Mouse (Mus musculus): ENCODE results near the gene Cxcl14. TPM values are rescaled to one million over a fixed set of nuclear protein-coding genes. Genes with fewer than 3 reads are reported as not detected.

The Cxcl14 gene
- total and polyA plus RNA-seq, 3 experiments, result not detected

DNA sequence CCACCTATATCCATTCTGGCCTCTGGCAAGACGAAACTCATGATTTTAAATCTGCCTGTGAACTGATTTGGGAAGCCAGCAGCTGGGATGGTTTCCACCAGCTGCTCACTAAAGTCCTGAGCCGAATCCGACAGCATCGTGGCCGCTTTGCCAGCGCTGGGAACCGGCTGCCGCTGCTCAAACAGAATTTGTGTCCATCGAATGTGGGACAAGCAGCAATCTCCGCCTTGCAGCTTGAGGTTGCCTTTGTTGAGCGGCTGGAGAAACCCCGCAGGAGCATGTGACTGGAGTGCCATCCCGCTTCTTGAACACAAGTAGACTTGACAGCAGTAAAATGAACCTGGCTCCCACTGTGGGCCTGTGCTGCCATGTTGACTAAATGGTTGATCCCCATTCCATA, 13.0 kb downstream of the Cxcl14 start:
- DNase-seq (ENCODE audit: low read depth, low spot score), result no peak
- TF ChIP-seq MYC (IDR thresholded peaks at IDR 0.05; ENCODE audit: low read depth, low read length) (no peak), POLR2AphosphoS2 (IDR thresholded peaks at IDR 0.05; ENCODE audit: low read length) (no peak), ETS1 (IDR thresholded peaks at IDR 0.05; ENCODE audit: low read depth, low read length) (no peak), MYB (IDR thresholded peaks at IDR 0.05; ENCODE audit: low read depth, low read length) (no peak), TCF12 (IDR thresholded peaks at IDR 0.05; ENCODE audit: low read depth, low read length) (no peak), POLR2AphosphoS5 (IDR thresholded peaks at IDR 0.05; ENCODE audit: borderline replicate concordance, low read depth, low read length) (no peak), EP300 (IDR thresholded peaks at IDR 0.05; ENCODE audit: low read depth in 1 of 2, low read length in 2 of 2) (no peak), TAL1 (IDR thresholded peaks at IDR 0.05; ENCODE audit: low read length) (no peak), RCOR1 (IDR thresholded peaks at IDR 0.05; ENCODE audit: low read depth, low read length) (no peak), ZMIZ1 (IDR thresholded peaks at IDR 0.05; ENCODE audit: low read depth, low read length) (no peak), TBP (IDR thresholded peaks at IDR 0.05; ENCODE audit: low read depth, low read length) (no peak), POLR2A (IDR thresholded peaks at IDR 0.05; ENCODE audit: control insufficient read depth in 1 of 2, insufficient read depth in 1 of 2, low read depth in 1 of 2, low read length in 2 of 2, poor library complexity in 1 of 2) (no peak), MAZ (IDR thresholded peaks at IDR 0.05; ENCODE audit: low read depth, low read length) (no peak), MXI1 (IDR thresholded peaks at IDR 0.05; ENCODE audit: low read depth, low read length) (no peak), MAFK (IDR thresholded peaks at IDR 0.05; ENCODE audit: borderline replicate concordance, low read depth, low read length) (no peak), SIN3A (IDR thresholded peaks at IDR 0.05; ENCODE audit: low read length) (no peak)
- no peak overlapping the region for H3K9ac ChIP-seq (ENCODE audit: control insufficient read depth, low read depth, low read length, poor library complexity, severe bottlenecking)
- H3K4me1 ChIP-seq (ENCODE audit: control insufficient read depth in 1 of 2, insufficient read depth in 2 of 2, low read length in 2 of 2), result no peaks in the 10 kb centered on the region
- no peak overlapping the region for H3K27ac ChIP-seq (ENCODE audit: control insufficient read depth, low read depth, low read length)
- no peaks in the 10 kb centered on the region for H3K9me3 ChIP-seq (replicated peaks; ENCODE audit: insufficient read depth, low read length)
- no peaks in the 10 kb centered on the region for H3K27me3 ChIP-seq (ENCODE audit: control insufficient read depth in 1 of 2, insufficient read depth in 2 of 2, low read length in 2 of 2)
- H3K79me2 ChIP-seq (ENCODE audit: control insufficient read depth, insufficient read depth, low read length, poor library complexity), result no peaks in the 10 kb centered on the region
- H3K36me3 ChIP-seq (ENCODE audit: control insufficient read depth in 1 of 2, insufficient read depth in 2 of 2, low read length in 2 of 2), result no peaks in the 10 kb centered on the region
- no peak overlapping the region for H3K4me3 ChIP-seq (ENCODE audit: control insufficient read depth in 1 of 2, insufficient read depth in 1 of 2, low read depth in 2 of 2, low read length in 2 of 2)

DNA sequence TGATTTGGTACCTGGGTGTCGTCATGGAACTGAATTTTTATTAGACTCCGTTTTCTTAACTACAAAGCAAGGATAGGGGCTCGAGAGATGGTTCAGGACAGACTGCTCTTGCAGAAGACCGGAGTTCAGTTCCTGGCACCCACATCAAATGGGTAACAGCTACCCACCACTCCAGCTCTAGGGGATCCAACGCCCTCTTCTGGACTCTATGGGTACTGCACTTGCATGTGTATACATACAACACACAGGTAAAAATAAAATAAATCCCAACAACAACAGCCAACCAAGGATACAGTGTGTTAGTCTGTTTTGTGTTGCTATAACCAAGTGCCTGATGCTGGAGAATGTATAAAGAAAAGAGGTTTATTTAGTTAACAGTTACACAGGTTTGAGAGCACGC, 16.0 kb downstream of the Cxcl14 start:
- no peak for TF ChIP-seq MYC (IDR thresholded peaks at IDR 0.05; ENCODE audit: low read depth, low read length)
- no peak for TF ChIP-seq BHLHE40 (IDR thresholded peaks at IDR 0.05; ENCODE audit: borderline replicate concordance, low read depth, low read length)
- Histone ChIP-seq H3K27ac (ENCODE audit: control insufficient read depth, low read depth, low read length) (no peak overlapping the region), H3K4me3 (ENCODE audit: control insufficient read depth in 1 of 2, insufficient read depth in 1 of 2, low read depth in 2 of 2, low read length in 2 of 2) (no peak overlapping the region), H3K9ac (ENCODE audit: control insufficient read depth, low read depth, low read length, poor library complexity, severe bottlenecking) (no peak overlapping the region), H3K9me3 (replicated peaks; ENCODE audit: insufficient read depth, low read length) (no peaks in the 10 kb centered on the region), H3K27me3 (ENCODE audit: control insufficient read depth in 1 of 2, insufficient read depth in 2 of 2, low read length in 2 of 2) (no peaks in the 10 kb centered on the region), H3K79me2 (ENCODE audit: control insufficient read depth, insufficient read depth, low read length, poor library complexity) (no peaks in the 10 kb centered on the region), H3K4me1 (ENCODE audit: control insufficient read depth in 1 of 2, insufficient read depth in 2 of 2, low read length in 2 of 2) (no peaks in the 10 kb centered on the region), H3K36me3 (ENCODE audit: control insufficient read depth in 1 of 2, insufficient read depth in 2 of 2, low read length in 2 of 2) (no peaks in the 10 kb centered on the region)
- no peak for DNase-seq (ENCODE audit: low read depth, low spot score)
